Mouse (Mus musculus) NIH3T3 (cell line): Measurements from ENCODE around the gene Abcc9.

Experiments used
- DNase-seq: peaks from one replicate; pipeline ENCODE4 v3.0.0-alpha.2; 2012; ENCODE audit warnings: low read depth

The Abcc9 gene

GRCm38 (mm10) chr6:142545132-142545531 lies 157.0 kb downstream of the Abcc9 start:
- DNase-seq, result peak; percentile 28

GRCm38 (mm10) chr6:142543648-142544047 lies 158.5 kb downstream of the Abcc9 start:
- peak; percentile 25 for DNase-seq

GRCm38 (mm10) chr6:142542800-142543175 lies 159.3 kb downstream of the Abcc9 start:
- DNase-seq, result no peak

- DNase-seq, result no peak
These were observed 159.9 kb downstream of the Abcc9 start for GRCm38 (mm10) chr6:142542082-142542799.

- DNase-seq, result no peak
These were observed 161.5 kb downstream of the Abcc9 start for GRCm38 (mm10) chr6:142540561-142541160.

- DNase-seq, result no peak
These were observed 162.0 kb downstream of the Abcc9 start for GRCm38 (mm10) chr6:142540131-142540530.

GRCm38 (mm10) chr6:142538503-142538902 lies 163.6 kb downstream of the Abcc9 start:
- DNase-seq, result no peak
